Mouse (Mus musculus): ENCODE results near the gene Fstl1.

DNA sequence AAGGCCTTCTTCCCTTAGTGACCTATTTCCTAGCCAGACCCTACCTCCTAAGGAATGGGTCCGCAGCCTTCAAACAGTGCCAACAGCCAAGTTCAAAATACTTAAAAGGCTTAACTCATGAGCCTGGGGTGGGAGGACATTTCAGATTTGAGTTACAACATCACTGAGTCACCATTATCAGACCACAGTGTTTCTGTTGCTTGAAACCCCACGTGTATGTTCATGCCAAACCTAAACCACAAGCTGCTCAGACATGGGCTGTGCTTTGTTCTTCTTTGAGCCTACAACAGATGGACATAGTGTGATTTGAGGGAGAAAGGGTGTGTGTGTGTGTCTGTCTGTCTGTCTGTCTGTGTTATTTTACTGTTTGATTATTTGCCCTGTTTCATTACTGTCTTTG, 24.4 kb downstream of the Fstl1 start:
- TF ChIP-seq CTCF (IDR thresholded peaks at IDR 0.05; ENCODE audit: control insufficient read depth, insufficient read depth, low read length) (no peak), POLR2A (IDR thresholded peaks at IDR 0.05; ENCODE audit: borderline replicate concordance, control insufficient read depth, low read depth, low read length) (no peak)
